Comparison of ENCODE assay signal across 9 mouse cellular contexts in the genomic region with DNA sequence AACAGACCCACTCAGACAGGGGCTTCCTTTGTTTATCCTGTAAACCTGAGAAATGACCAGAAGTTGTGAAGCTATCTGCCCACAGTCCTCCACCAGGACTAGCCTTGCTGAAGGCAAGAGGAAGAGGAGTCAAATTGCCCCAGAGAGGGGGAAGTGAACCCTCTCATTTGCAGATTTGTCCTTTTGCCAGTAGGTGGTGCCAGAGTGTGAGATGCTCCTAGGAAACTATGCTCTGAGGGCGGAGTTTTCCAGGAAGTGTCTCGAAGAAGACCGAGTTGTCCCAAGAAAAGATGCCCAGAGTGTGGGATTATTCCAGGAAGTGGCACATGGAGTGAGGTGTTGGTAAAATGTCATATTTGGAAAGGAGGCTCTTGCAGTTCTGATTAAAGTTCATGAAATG.
DNase-seq lines count a peak whose midpoint lies in the region; ATAC-seq lines count a peak whose summit lies in the region.
"Had no signal": no experiment of that assay in that cellular context is flagged by ENCODE, and none has a peak within 500 bp of the region (broad histone marks: within the 10 kb centered on the region; RNA-seq: fewer than 3 reads in every experiment).

No protein-coding gene starts in this region.

- no peak overlapping the region for H3K4me3 ChIP-seq in intestine, embryonic 14.5 days (ENCODE audit: low read depth, low read length)
- no peak overlapping the region for H3K4me3 ChIP-seq in intestine, embryonic 16.5 days (ENCODE audit: low read length)
- H3K4me3 ChIP-seq: limb, embryonic 15.5 days had no signal

- WGBS in intestine, embryonic 14.5 days, result 54% methylated on average over 3 of the region's 3 CpGs
- 58% methylated on average over 3 of the region's 3 CpGs for WGBS in intestine, embryonic 16.5 days

- H3K4me1 ChIP-seq in intestine, embryonic 14.5 days (replicated peaks; ENCODE audit: control insufficient read depth, insufficient read depth, low read length), result no peaks in the 10 kb centered on the region
- H3K4me1 ChIP-seq in intestine, embryonic 16.5 days (ENCODE audit: control insufficient read depth, insufficient read depth, low read length), result no peaks in the 10 kb centered on the region
- H3K4me1 ChIP-seq: limb, embryonic 15.5 days had no signal

- H3K36me3 ChIP-seq in intestine, embryonic 14.5 days (ENCODE audit: control insufficient read depth, insufficient read depth, low read length), result no peaks in the 10 kb centered on the region
- H3K36me3 ChIP-seq in intestine, embryonic 16.5 days (ENCODE audit: control insufficient read depth, insufficient read depth, low read length), result no peaks in the 10 kb centered on the region
- H3K36me3 ChIP-seq: limb, embryonic 15.5 days had no signal

- no peak overlapping the region for H3K27ac ChIP-seq in intestine, embryonic 14.5 days (ENCODE audit: low read depth)
- no peak overlapping the region for H3K27ac ChIP-seq in intestine, embryonic 16.5 days (ENCODE audit: low read length)
- H3K27ac ChIP-seq: limb, embryonic 15.5 days had no signal

- no peak overlapping the region for H3K4me2 ChIP-seq in intestine, embryonic 14.5 days (ENCODE audit: low read length)
- H3K4me2 ChIP-seq in intestine, embryonic 16.5 days (ENCODE audit: low read depth, low read length), result no peak overlapping the region
- H3K4me2 ChIP-seq: limb, embryonic 15.5 days had no signal

- DNase-seq in intestine, embryonic 14.5 days (ENCODE audit: low spot score), result peak; percentile 49
- peak; percentile 12 for DNase-seq in Muller cell, postnatal 12 days (ENCODE audit: inconsistent ontology term)
- peak; percentile 61 for DNase-seq in embryo, embryonic 11 days
- no peak for DNase-seq in frontal cortex, postnatal 14 days (ENCODE audit: low spot score in 2 of 2)
- DNase-seq in B cell, adult 2 months, result no peak

- H3K9ac ChIP-seq in intestine, embryonic 14.5 days (ENCODE audit: low read length), result no peak overlapping the region
- H3K9ac ChIP-seq in intestine, embryonic 16.5 days (ENCODE audit: low read depth, low read length), result no peak overlapping the region
- H3K9ac ChIP-seq: limb, embryonic 15.5 days had no signal

- H3K9me3 ChIP-seq in intestine, embryonic 14.5 days (ENCODE audit: control insufficient read depth, low read length), result no peaks in the 10 kb centered on the region
- no peaks in the 10 kb centered on the region for H3K9me3 ChIP-seq in intestine, embryonic 16.5 days (ENCODE audit: control insufficient read depth, low read length)
- H3K9me3 ChIP-seq: limb, embryonic 15.5 days had no signal

- no peak for ATAC-seq in intestine, embryonic 14.5 days (replicated peaks; ENCODE audit: low FRiP score, low TSS enrichment, low read depth)
- ATAC-seq in intestine, embryonic 16.5 days, result no peak
- ATAC-seq in CD4-positive, CD25-positive, alpha-beta regulatory T cell, adult 4 months, result peak; percentile 38
- ATAC-seq in megakaryocyte progenitor cell, adult 5-6 weeks (replicated peaks; ENCODE audit: poor library complexity), result peak; percentile 84

- H3K27me3 ChIP-seq in intestine, embryonic 14.5 days (replicated peaks; ENCODE audit: control insufficient read depth, insufficient read depth, low read length), result no peaks in the 10 kb centered on the region
- H3K27me3 ChIP-seq in intestine, embryonic 16.5 days (replicated peaks; ENCODE audit: control insufficient read depth, insufficient read depth, low read length), result no peaks in the 10 kb centered on the region
- H3K27me3 ChIP-seq: limb, embryonic 15.5 days had no signal

Comparison
In these comparisons a context has a peak if more than half of its experiments do, and no peak if none do; other contexts are left out.
1. ATAC-seq: peak in CD4-positive, CD25-positive, alpha-beta regulatory T cell, adult 4 months (single experiment) and megakaryocyte progenitor cell, adult 5-6 weeks (single experiment); none in intestine, embryonic 14.5 days (single experiment) and intestine, embryonic 16.5 days (single experiment).
2. DNase-seq: peak in intestine, embryonic 14.5 days (single experiment), Muller cell, postnatal 12 days (single experiment) and embryo, embryonic 11 days (single experiment); none in frontal cortex, postnatal 14 days (0 of 2) and B cell, adult 2 months (0 of 2).